Mouse (Mus musculus) small intestine, adult 2 months (tissue): ENCODE data around the gene Fbxl7. TPM values are rescaled to one million over a fixed set of nuclear protein-coding genes. Genes with fewer than 3 reads are reported as not detected.

Experiments used
- H3K27ac ChIP-seq: fragments of 200-500 bp; 2 replicates; pipeline ENCODE4 v1.5.1; 2012; ENCODE audit warnings: low read depth, low read length, control low read depth, inconsistent platforms; ENCODE audit not compliant: insufficient read depth
- H3K27me3 ChIP-seq: fragments of 200-500 bp; 2 replicates; pipeline ENCODE4 v1.6.1; 2012; ENCODE audit warnings: mild to moderate bottlenecking, moderate library complexity, low read length, inconsistent platforms; ENCODE audit not compliant: control insufficient read depth, insufficient read depth
- H3K36me3 ChIP-seq: fragments of 200-500 bp; 2 replicates; pipeline ENCODE4 v1.6.1; 2012; ENCODE audit warnings: mild to moderate bottlenecking, low read length, control low read depth, inconsistent platforms; ENCODE audit not compliant: control insufficient read depth, insufficient read depth
- H3K4me1 ChIP-seq: fragments of 200-500 bp; 2 replicates; pipeline ENCODE4 v1.6.1; 2012; ENCODE audit warnings: low read length, inconsistent platforms, mixed read lengths; ENCODE audit not compliant: control insufficient read depth, insufficient read depth, insufficient read length
- H3K4me3 ChIP-seq: fragments of 200-500 bp; 2 replicates; pipeline ENCODE4 v1.5.1; 2012; ENCODE audit warnings: low read depth, mild to moderate bottlenecking, control low read depth, inconsistent platforms, low read length, moderate library complexity
- CTCF ChIP-seq: fragments of 200-500 bp; IDR thresholded peaks from 2 replicates; pipeline ENCODE4 v1.5.1; 2012; ENCODE audit warnings: low read depth, mild to moderate bottlenecking, control low read depth, inconsistent platforms, low read length, moderate library complexity, mixed read lengths; ENCODE audit not compliant: insufficient replicate concordance, insufficient read length; ENCODE audit errors: extremely low read depth
- POLR2A ChIP-seq: fragments of 200-500 bp; IDR thresholded peaks from 2 replicates; pipeline ENCODE4 v1.6.1; 2012; ENCODE audit warnings: low read depth, mild to moderate bottlenecking, control low read depth, inconsistent platforms, low read length, moderate library complexity
- WGBS: fragments of 180-500 bp; shearing (Covaris S2); methylation state at CpG from one replicate; pipeline ENCODE4 v1.1.7; 2018; 5-methylcytosine and 5-hydroxymethylcytosine counted together
- polyA plus RNA-seq: library from polyadenylated mRNA; depleted of rRNA; stranded (reverse); fragments of >200 nt; gene quantifications from 2 replicates; pipeline ENCODE4 v1.2.3, GENCODE M21; 2012

Gene Fbxl7
- polyA plus RNA-seq, 1 experiment = 1.2 TPM

GRCm38 (mm10) chr15:26867521-26867920 lies 27.9 kb downstream of the Fbxl7 start:
- Histone ChIP-seq H3K27me3 (no peaks in the 10 kb centered on the region), H3K4me3 (no peak overlapping the region), H3K27ac (no peak overlapping the region), H3K4me1 (no peaks in the 10 kb centered on the region), H3K36me3 (no peaks in the 10 kb centered on the region)
- TF ChIP-seq CTCF (no peak), POLR2A (no peak)
- WGBS = 73% methylated on average over 5 of the region's 5 CpGs

DNA sequence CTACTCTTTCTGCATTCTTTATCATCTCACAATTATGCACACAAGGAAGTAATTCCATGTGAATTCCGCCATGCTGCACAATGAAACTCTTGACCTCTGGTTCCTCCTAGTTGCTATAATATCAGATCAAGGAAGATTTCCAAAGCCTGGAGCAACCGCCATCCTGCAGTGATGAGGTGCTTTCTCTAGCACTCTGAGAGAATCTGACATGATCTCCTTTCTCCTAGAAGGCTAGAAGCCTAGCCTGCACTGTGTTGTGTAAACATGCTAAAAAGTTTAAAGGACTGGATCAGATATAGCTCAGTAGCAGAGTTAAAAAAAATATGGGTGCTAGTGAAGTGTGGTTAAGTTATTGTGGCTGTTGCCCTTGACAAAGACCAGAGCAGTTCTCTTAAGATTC lies 33.2 kb downstream of the Fbxl7 start:
- Histone ChIP-seq H3K4me1 (no peaks in the 10 kb centered on the region), H3K4me3 (no peak overlapping the region), H3K27ac (no peak overlapping the region), H3K36me3 (no peaks in the 10 kb centered on the region), H3K27me3 (no peaks in the 10 kb centered on the region)
- WGBS = 67% methylated on average over 2 of the region's 2 CpGs
- TF ChIP-seq CTCF (no peak), POLR2A (no peak)

DNA sequence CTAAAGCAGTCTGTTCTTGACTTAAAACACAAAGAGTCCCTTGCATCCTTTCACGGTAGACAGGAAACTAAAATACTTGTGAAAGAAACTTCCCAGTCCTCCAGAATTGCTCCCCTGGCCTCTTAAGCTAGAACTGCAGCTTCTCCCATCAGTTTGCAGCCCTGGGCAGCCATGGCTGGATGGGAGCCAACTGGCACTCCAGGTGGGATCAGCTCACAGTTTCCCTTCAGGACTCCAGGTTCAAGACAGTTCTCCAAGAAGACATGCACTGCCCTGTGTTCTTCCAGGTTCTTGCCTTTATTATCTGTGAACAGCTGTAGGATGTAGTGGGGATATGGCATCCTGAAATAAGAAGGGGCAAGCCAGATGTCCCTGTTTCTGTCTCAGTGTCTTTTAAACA lies 45.8 kb downstream of the Fbxl7 start:
- no peak for TF ChIP-seq CTCF
- TF ChIP-seq POLR2A = no peak
- no peak overlapping the region for H3K4me3 ChIP-seq
- no peaks in the 10 kb centered on the region for H3K27me3 ChIP-seq
- 69% methylated on average over 1 of the region's 1 CpGs for WGBS
- no peaks in the 10 kb centered on the region for H3K4me1 ChIP-seq
- H3K27ac ChIP-seq = no peak overlapping the region
- no peaks in the 10 kb centered on the region for H3K36me3 ChIP-seq

DNA sequence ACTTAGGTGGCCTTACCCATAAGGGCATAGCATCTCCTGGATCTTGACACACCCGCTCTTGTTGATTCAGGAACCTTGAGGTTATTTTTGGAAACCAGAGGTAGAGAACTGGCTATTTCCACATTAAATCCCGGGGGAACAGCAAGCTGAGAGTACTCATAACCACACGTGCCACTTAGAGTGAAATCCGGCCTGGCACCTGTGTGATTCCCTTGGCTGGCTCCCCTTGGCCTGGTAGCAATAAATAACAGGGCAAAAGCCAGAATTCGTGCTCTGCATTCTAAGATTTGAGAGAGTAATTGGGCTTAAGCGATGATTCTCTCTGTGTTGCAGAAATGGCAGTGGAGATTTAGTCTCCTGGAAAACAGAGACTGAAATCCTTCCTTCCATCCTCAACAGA lies 53.2 kb downstream of the Fbxl7 start:
- WGBS = 82% methylated on average over 6 of the region's 6 CpGs
- Histone ChIP-seq H3K4me3 (no peak overlapping the region), H3K27me3 (no peaks in the 10 kb centered on the region), H3K4me1 (no peaks in the 10 kb centered on the region), H3K27ac (no peak overlapping the region), H3K36me3 (no peaks in the 10 kb centered on the region)
- TF ChIP-seq CTCF (no peak), POLR2A (no peak)

DNA sequence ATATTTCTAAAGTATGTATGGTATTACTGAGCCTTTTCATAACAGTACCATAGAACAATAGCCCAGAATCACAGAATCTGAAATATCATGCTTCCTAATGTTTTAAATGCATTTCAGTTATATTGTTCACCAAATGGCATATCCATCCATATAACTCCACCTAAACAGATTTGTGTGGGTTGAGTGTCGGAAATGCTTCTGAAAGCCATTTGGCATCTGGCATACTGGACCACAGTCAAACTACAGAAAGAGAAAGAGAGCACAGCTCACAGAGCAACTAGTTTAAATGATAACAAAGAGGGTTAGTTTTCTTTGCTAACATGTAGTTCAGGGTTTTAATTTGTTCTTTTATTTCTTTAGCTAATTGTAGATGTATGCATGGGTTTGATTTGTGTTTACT lies 57.0 kb downstream of the Fbxl7 start:
- Histone ChIP-seq H3K4me1 (no peaks in the 10 kb centered on the region), H3K27ac (no peak overlapping the region), H3K27me3 (no peaks in the 10 kb centered on the region), H3K4me3 (no peak overlapping the region), H3K36me3 (no peaks in the 10 kb centered on the region)
- 97% methylated on average over 1 of the region's 1 CpGs for WGBS
- no peak for TF ChIP-seq CTCF
- TF ChIP-seq POLR2A = no peak

DNA sequence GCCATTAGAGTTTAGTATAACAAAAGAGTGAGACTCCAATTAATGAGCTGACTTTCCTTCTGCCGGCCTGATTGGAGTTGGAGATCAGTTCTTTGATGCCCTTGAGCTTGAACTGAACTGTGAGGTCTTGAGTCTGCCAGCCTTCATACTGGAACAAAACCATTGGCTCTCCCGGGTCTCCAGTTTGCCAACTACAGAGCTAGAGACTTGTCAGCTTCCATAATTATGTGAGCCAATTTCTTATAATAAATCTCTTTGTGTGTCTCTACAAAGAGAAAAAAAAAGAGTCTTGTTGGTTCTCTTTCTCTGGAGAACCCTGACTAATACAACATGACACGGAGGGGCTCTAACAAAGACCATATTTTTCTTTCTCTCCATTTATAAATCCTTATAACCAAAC lies 58.2 kb downstream of the Fbxl7 start:
- WGBS = 54% methylated on average over 3 of the region's 3 CpGs
- TF ChIP-seq POLR2A = no peak
- no peak for TF ChIP-seq CTCF

DNA sequence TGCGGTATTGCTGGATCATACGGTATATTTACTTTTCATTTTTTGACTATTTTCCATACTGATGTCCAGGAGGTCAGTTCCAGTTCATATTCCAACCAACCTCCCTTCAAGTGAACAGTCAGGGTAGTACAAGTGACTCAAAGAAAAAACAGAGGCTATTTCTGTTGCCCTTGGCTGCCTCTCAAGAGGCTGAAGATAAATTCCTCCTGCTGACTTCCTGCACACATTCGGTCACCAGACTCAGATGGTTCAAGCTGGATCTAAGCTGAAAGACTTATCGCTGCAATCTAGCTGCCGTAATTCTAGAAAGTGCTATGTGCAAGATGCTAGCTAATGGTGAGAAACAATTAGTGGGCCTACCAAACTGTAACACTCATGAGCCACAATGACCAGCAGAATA lies 61.0 kb downstream of the Fbxl7 start:
- no peak overlapping the region for H3K4me3 ChIP-seq
- H3K27me3 ChIP-seq = no peaks in the 10 kb centered on the region
- WGBS = 79% methylated on average over 5 of the region's 5 CpGs
- no peak for TF ChIP-seq POLR2A
- TF ChIP-seq CTCF = no peak
- H3K36me3 ChIP-seq = no peaks in the 10 kb centered on the region
- no peaks in the 10 kb centered on the region for H3K4me1 ChIP-seq
- no peak overlapping the region for H3K27ac ChIP-seq

More for the DNA sequence above, 58.2 kb downstream of the Fbxl7 start:
- H3K36me3 ChIP-seq = no peaks in the 10 kb centered on the region
- H3K27me3 ChIP-seq = no peaks in the 10 kb centered on the region
- no peak overlapping the region for H3K27ac ChIP-seq
- no peak overlapping the region for H3K4me3 ChIP-seq
- H3K4me1 ChIP-seq = no peaks in the 10 kb centered on the region

DNA sequence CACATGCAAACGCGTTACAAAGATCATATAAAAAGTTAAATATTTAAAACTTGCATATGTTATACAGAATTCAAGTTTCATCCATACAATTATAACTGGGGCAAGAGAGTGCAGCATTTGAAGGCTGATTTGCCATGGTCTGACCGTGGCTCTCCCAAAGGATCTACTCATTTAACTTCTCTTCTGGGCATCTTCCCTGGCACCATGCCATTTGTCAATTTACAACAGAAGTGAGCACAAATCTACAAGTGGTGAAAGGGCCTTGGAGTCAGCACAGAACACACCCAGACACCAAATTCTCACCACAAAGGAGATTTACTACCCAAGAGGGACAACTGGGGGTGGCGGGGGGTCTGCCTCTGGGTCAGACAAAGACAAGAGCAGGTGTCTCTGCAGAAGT lies 64.2 kb downstream of the Fbxl7 start:
- WGBS = 83% methylated on average over 4 of the region's 4 CpGs
- no peaks in the 10 kb centered on the region for H3K27me3 ChIP-seq
- H3K36me3 ChIP-seq = no peaks in the 10 kb centered on the region
- no peak overlapping the region for H3K27ac ChIP-seq
- no peaks in the 10 kb centered on the region for H3K4me1 ChIP-seq
- no peak overlapping the region for H3K4me3 ChIP-seq
- no peak for TF ChIP-seq CTCF
- TF ChIP-seq POLR2A = no peak
